Mouse (Mus musculus) urinary bladder, postnatal 36 days (tissue): ENCODE measurements at regions not wholly inside any gene's neighbourhood (a gene's known extent, or its start where the extent isn't known, plus 50 kb on each side); places are given as distances from the start of the nearest gene placed in this dataset.

Experiments used
- DNase-seq, 2 experiments: peaks; one replicate each; pipeline ENCODE4 v3.0.0; 2022; ENCODE audit warnings: low spot score in 2 of 2, mixed read lengths in 1 of 2

DNA sequence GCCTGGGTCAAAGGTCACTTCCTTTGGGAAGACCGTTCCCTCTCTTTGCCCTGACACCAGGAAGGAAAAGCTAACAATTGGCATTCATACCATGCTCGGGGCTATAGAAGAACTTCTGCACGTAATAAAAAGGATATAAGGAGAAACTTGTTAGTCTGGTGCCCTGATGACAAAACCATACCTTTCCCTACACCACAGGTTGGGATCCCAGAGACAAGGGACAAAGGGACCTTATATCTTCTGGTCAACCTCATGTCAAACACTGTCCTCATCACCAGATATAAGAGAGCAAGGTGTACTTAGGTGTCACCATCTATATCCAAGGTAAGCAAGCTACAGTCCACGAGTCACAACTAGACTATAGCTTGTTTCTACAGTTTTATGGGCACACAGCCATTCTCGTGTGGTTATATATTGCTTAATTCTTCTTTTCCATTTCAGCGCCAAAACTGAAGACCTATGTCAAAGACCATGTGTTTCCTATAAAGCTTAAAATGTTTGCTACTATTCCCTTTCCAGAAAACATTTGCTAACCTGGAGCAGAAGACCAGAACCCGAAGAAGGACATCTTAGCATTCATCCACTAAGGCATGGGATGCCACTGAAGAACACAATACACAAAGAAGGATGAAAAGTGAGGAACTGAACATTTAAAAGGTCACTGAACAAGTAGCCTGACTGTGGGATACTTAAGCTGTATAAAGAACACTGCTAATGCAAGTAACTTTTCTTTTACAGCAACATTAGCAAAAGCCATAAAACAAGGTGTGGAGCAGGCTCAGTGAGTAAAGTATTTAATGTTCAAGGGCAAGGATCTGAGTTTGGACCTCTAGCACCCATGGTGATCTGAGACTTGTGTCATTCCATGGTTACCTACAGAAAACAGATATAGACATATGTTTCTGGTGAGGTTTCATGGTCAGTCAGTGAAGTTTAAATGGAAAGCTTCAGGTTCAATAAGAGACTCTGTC lies 437.7 kb upstream of the Cd180 start:
- DNase-seq, result no peak

DNA sequence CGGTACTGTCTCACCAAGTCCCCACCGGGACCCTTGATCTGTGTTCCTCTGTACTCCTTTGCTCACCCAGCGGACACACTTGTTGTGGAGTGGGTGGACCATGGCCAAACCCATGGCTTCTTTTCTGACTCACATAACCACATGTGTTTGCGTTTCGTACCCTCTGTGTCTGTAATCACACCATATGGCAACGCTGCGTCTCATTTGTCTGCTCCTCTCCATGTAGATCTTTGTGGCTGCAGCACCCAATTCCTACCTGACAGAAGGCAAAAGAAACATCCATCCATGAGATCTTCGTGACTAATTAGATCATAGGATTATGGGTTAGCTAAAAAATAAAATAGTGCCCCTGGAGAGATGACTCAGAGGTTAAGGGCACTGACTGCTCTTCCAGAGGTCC lies 435.2 kb upstream of the Cd180 start:
- DNase-seq, result no peak

DNA sequence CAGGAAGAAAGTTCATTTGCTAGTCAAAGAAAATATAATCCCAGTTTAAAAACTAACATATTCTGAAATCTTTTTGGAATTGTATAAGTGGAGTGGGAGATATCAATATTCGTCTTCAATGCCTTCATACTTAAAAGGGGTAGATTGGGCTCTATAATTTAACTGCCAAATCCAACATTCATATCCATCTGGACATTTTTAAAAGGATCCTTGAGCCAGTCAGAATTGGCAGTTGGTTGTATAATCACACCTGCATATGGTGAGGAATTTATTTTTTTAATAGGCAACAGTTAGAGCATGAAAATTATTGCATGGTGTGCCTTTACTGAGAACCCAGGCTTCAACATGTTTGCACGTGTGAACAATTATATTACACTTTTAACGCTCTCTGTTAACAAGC lies 419.5 kb upstream of the Cd180 start:
- DNase-seq, result no peak

DNA sequence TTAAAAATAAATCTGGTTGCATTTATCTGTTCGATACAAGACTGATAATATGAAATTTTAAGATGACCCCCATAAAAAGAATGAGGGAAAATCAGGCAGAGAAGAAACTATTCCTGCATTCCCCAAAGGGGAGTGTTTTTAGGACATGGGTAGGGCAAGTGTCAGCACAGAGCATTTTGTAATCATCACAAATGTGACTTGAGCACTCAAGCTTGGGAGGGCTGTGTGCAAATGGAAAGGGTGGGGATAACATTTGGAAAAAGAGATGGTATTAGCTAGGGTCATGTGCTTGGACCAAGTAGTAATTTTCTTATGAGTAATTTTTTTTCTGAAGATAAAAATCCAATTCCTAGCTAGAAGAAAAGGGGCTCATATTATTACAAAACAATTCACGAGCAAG lies 418.1 kb upstream of the Cd180 start:
- DNase-seq, result no peak

DNA sequence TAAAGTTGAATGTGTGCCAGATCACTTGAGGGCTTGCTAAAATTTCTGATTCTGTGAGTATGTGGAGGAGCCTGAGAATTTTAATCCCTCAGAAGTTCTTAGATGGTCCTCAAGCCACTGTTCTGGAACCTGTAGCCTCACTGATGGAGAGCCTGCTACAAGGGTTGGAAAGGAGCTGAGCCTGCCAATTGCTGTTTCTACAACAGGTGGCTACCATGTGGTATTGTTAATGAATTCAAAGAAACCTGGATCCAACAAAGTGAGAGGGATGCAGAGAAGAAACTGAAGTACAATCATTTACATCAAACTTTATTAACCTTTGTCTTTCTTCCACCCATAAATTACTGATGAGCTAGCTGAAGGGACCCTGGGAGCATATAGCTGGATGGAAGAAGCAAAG lies 416.5 kb upstream of the Cd180 start:
- no peak for DNase-seq

DNA sequence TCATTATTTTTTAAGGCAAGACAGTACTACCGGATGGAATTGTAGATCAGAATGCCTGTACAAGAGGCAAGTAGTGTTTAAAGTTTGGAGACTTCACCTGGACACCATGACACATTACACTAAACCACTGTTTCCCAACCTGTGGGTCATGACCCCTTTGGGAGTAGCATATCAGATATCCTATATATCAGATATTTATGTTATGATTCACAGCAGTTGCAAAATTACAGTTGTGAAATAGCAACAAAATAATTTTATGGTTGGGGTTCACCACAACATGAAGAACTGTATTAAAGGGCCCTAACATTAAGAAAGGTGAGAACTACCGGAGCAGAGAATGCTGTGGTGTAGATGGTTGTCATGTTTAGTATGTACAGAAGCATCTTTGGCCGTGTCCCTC lies 413.2 kb upstream of the Cd180 start:
- no peak for DNase-seq

DNA sequence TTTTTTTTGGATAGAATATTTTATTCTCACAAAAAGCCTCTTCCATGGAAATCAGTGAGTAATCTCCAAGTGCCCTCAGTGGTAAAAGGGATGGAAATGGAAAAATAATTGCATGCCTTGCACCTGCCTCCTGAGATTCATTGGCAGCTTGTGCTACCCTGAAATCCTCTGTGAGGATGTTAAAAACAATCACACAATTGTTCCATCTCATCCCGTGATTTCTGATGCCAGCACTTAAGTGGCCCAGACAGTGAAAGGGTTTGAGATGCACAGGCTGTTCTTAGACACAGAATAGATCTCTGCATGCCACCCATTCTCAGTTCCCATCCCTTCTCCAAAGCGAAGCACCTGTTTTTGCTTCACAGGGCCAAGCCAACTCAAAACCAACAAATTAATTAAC lies 398.9 kb upstream of the Cd180 start:
- no peak for DNase-seq

DNA sequence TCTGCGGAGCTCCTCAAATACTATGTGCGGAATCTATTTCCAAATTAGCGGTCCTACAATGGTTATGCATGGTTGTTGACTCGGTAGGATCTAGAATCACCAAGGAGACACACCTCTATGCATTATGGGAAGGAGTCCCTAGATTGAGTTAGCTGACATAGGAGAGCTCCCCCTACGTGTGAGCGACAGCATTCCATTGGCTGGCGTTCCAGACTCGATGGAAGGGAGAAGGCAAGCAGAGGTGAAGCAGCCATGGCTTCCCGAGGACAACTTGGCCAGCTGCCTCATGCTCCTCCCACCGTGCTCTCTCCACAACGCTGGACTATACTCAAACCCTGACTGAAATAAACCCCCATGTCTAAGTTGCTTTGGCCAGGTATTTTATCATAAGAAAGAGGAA lies 398.3 kb upstream of the Cd180 start:
- no peak for DNase-seq

DNA sequence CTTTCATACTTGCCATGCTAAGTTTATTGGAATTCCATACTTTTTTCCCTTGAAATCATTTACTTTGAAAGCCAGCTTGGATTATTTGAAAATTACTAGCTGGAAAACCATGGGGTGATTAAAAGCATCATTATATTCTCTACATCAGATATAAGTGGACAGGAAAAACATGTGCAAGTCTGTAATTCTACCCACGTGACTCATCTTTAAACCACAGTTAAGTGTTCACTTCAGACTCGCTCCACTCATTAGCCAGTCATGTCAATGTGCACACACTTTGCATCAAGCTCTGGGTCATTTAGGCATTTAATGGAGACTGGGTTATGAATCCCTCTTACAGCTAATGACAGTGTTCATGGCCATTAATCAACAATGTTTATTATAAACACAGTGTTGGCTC lies 385.4 kb upstream of the Cd180 start:
- no peak for DNase-seq

DNA sequence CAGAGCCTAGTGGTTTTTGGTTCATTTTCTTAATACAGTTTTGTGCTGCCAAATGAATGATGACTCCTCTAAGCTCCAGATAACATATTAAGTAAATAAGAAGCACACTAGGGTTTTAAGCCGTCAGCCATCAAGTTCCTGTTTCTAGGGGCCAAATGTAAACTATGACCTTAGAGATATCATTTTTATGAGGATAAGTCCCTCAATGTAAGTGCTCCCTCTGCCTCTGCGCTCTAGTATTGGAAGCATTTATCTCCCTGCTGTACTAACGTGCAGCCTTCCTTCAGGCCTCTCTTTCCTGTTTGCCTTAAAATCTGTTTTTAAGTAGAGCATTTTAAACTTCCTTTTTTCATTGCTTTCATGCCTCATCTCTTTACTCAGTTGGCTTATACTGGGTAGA lies 381.3 kb upstream of the Cd180 start:
- no peak for DNase-seq

DNA sequence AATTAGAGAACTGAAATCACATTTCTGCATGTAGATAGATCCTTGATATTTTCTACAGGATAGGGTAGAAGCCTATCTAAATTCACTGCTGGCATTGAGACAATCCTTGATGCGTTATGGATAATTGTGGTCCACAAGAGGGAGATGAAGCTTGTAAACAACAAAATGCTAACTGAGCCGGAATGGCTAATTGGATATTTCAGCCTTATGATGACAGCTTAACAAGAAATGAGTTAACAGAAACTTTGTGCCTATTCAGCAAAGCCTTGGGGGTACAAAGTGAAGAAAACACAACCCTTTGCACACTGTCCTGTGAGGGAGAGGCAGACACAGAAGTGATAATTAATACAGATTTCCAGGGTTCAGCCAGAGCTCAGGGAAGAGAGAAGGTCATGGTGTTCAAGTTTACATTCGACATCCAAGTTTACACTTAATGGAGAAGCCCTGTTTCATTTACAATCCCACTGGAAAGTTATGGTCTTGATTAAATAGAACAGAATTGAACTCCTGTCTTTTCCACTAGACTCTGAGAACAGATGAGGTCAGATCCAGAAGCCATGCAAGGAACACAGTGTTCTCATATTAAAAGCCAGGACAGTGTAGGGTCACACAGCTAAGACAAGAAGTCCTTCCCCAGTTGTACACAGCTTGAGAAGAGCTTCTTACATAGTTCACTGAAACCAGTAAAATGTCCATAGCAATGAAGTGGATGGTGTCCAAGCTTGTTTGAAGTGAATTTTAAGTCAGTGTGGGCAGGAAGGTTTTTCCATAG lies 377.3 kb upstream of the Cd180 start:
- DNase-seq, result no peak

DNA sequence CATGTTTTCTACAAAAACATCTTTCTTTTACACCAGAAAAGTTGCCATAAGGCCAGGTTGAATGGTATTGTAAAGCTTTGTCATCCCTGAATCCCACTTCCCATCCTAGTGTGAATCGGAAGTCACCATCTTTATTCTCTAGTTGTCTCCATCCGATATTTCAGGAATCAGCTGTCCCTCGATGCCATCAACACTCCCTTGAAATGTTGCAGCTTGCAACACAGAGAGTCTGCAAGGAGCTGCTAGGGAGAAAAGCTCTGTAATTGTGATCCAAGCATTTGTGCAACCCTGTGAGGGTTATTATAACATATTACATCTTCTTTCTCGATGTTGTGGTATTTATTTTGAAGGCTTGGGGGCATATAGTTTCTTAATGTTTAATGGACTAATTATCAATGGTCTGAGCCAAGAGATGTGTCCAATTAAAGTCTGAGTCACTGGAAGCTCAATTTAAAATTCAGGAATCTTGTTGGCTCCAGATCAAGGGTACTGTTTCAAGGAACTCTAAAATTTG lies 374.4 kb upstream of the Cd180 start:
- DNase-seq, result no peak

DNA sequence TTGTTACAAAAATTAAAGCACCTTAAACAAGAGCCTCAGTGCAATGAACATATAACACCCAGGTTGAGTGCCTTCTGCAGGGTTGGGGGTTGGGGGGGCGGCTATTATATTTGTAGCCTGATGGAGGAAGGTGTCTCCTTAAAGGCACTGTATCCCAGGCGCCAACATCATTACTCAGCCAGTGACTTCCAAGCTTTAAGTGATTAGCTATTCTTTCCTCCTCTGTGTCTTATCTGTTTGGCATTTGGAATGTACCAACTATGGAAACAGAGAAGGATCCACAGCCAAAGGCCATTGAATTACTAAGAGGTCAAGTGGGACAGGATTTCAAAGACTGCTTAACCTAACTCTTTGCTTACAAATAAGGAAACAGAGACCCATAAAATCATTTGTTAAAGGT lies 373.9 kb upstream of the Cd180 start:
- DNase-seq, result no peak

DNA sequence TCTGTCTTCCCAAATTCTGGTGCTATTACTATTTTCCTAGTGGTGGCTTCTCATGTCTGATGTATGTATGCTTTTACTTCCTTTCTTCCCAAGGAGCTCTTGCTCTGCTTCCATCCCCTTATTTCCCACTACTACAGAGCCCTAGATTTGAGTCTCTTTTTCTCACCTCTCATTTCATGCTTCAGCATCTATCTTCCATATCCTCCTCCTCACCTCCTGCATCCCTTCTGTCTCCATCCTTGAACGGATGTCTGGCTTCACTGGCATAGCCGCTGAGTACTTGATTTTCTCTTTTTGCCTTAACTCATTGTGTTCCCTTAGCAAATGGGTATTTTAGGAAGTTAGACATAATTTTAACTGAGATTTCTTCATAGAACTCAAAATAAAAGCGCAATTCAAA lies 369.5 kb upstream of the Cd180 start:
- no peak for DNase-seq

DNA sequence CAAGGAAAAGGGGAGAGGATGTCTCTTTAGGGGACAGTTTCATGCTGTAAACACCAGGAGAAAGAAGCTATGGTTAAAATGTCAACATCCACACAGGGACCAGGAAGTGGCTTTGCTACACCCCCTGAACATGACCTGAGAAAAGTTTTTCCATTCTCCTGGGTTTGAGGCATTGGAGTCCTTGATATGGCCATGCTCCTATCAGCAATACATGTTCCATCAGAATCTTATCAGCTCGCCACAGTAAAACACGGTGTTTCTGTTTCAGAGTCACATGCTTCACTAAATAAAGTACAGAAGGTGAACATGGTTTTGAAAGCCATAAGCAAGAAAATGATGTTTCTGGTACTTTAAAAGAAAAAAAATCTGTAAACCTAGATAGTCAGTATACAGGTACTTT lies 367.4 kb upstream of the Cd180 start:
- DNase-seq, result no peak

DNA sequence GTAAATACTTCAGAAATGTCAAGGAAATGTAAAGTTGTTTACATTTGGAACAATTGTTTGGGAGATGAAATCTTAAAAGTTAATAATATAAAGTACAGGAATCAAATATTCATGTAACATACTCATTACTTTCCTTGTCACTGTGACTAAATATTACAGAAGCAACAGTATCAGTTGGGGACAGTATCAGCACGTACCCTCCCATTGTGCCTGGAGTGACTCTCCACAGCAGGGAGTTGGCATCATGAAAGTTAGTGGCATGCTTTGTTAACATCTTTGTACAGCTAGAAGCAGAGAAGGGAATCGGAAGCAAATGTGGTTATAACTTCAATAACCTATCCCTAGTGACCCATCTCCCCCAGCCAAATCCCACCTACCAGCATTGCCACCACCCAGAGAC lies 366.8 kb upstream of the Cd180 start:
- DNase-seq, result no peak

DNA sequence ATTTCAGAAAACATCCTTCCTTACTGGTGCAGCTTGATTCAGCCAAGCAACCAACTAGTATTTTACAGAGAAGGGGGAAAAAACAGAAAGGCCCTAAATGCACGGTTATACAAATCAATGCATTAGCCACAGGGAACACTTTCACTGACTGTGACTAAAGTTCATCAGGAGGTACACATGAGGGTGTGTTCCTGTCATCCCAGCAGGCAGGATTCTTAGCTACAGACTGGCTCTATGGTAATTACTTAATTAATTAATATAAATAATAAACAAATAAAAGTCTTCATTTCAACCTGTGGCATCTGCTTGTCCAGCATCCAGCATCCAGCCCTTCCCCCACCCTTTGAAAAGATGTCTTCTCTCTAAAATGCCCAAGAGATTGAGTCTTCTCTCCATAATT lies 359.7 kb upstream of the Cd180 start:
- no peak for DNase-seq

DNA sequence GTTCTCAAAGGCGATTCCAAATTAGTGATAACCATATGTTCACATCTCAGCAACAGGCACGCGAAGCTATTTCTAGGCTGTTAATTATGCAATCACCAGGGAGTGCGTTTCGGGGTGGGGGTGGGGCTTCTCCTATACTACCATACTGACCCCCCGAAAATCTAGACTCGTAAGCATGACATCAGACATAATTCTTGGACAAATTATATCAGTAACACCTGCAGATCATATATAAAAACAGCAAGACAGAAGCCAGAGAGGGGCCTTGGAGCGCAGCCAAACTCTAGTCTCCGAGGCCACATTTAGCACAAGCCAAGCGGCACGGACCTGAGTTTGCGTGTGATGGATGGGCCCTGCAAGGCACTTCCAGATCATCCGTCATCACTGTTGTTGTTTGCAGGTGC lies 359.2 kb upstream of the Cd180 start:
- no peak for DNase-seq

DNA sequence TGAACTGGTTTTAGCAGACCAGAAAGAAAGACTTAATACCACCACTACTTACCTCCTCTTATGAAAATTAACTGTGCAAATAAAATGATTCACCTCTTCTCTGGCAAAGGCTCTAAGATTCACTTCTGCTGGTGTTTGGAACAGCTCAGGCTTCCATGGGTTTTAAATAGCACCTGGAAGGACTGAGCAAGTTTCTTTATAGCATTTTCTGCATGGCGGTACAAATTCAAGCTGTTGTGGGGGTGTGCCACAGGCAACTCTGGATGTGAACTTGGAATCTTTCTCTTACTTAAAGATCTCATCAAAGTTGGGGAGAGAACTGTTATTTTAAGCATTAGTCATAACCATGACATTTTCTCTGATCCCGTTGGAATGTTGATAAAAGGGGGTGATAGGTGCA lies 350.1 kb upstream of the Cd180 start:
- DNase-seq, result no peak

DNA sequence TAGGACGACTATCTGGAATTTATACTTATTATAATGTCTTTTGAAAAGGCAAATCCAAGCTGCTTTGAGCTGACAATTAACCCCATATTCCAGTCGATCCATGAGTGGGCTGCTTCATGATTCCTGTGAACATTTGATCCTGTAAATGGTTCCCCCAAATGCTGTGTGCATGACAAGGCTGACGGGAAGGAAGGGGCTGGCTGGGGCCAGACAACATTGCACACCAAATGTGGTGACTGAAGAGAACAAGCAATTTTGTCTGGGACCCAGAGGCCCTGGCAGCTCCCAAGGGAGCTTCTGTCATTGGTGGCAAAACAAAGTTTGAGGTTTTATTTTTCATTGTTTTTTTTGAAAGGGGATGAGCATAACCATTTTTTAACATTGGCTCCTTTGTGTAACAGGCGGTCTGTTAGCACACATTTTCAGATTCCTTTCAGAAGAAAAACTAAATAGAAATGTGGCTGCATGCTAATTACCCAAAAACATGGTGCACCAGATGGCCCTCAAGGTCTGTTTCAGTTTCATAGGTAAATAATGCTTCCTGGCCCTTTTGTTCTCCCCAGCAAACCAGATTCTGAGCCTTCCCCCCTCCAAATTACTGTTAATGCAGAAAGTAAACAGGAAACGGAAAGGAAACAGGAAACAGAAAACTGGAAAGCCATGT lies 348.6 kb upstream of the Cd180 start:
- DNase-seq, result no peak

DNA sequence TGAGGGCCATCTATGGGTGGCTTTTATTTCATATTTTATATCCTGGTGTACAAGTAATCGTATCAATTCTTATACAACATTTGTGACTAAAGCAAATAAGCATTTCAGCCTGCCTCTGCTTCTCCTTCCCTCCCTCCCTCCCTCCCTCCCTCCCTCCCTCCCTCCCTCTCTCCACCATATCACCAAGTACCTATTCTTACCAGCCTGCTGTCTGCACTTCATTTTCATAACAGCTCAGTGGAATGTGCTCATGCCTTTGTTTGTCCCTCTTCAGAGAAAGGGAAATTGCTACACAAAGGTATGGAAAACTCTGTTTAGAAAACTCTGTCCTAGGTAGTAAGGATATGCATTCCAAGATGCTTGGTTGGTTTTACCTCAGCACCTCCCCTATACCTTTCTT lies 343.9 kb upstream of the Cd180 start:
- no peak for DNase-seq

DNA sequence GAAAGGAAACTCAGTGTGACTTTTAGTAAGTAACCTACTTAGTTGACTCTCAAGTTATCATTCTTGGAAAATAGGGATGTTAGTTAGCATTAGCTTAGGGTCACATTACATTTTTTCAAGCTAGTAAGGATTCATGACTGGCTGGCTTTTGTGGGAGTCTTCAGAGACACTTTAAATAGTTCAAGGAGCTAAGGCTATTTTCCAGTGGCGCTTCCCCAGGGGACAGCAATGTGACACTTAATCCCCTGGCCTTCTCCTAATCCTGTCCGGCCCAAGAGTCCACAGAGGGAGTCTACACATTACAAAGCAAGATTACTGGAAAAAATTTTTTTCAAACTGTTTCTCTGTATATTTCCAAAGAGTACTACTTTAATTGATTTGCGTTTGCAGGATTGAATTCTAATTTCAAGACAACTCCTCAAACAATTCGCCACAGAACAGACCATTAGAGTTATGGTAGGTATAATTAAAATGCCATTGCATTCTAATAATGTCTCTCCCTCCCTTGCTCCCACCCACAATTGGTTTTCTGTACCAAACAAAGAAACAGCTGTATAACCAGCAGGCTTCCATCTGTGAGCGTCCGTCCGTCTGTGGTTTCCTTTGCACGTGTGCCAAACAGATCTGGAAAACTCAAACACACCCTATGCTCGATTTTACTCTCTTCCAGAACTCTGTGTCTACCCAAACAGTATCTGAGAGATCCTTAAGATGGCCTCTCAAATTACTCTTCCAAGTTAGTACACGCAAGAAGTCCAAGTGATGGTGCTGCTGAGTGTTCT lies 341.1 kb upstream of the Cd180 start:
- peak in 1 of 2 experiments; percentile 9 for DNase-seq
